Mouse (Mus musculus) monocyte, adult 2 months (primary cell): Measurements from ENCODE around the gene Kcnj10.

ENCODE experiments used
- DNase-seq, 2 experiments: peaks; one replicate each; pipeline ENCODE4 v3.0.0; 2022; ENCODE audit warnings: low spot score in 2 of 2, low read depth in 1 of 2

The Kcnj10 gene

GRCm38 (mm10) chr1:172311921-172312767, 28.9 kb upstream of the Kcnj10 start:
- DNase-seq: peak in 1 of 2 experiments; percentile 54

GRCm38 (mm10) chr1:172312768-172313561, 28.0 kb upstream of the Kcnj10 start:
- no peak for DNase-seq

DNA sequence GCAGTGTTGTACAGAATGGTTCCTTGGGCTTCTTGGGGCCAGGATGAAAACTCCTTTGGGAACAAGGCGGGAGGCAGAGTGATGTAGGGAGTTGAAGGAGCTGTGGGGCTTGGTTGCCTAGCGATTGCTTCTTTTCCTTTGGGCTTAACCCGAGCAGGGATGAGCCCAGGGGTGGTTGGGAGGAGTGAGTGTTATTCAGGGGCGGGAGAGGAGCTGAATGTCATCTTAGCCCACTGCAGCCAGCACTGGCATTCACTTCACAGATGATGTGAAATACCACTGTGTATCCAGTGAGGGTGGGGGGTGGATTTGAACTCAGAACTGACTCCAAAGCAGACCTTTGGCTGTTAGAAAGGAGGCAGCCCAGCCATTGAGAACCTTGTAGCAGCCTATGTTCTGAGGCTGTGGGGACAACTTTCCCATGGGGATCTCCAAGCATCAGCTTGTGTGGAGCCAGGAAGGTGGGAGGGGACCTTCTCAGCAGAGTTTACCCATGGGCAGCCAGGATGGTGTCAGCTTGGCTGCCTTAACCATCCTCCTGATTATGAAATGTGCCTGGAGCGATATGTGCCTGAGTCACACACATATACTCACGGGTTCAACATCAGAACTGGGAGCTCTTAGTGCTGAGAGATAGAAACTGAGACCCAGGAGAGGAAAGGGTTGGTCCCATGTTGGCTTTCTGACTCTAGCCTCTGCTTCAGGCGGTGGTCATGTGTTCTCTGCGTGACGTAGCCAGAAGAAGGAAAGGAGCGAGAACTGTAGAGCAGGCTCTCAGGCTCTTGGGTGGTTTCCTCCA, 27.2 kb upstream of the Kcnj10 start:
- no peak for DNase-seq

DNA sequence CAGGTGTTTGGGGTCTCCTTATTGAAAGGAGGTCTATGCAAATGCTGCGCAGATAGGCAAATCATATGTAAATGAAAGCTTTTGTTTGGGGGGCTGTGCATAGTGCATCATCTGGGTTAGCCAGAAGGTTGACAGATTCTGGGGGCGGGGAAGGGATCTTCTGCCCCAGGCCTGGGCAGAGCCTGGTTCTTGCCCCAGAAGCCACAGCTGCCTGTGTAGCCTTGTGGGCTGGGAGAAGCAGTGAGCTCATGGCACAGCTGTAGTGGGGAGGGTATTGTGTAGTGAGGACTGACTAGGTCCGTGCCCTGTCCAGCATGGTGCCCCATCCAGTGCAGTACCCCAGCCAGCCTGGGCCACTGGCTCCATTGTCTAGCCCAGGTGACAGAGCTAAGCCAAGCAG, 26.1 kb upstream of the Kcnj10 start:
- no peak for DNase-seq

DNA sequence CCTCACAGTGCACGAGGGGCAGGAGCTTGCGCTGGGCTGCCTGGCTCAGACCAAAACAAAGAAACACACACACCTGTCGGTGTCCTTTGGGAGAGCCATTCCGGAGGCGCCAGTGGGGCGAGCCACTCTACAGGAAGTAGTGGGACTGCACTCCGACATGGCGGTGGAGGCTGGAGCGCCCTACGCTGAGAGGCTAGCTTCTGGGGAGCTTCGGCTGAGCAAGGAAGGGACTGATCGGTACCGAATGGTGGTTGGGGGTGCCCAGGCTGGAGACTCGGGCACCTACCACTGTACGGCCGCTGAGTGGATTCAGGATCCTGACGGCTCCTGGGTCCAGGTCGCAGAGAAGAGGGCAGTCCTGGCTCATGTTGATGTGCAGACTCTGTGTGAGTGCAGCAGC, 23.6 kb upstream of the Kcnj10 start:
- no peak for DNase-seq

DNA sequence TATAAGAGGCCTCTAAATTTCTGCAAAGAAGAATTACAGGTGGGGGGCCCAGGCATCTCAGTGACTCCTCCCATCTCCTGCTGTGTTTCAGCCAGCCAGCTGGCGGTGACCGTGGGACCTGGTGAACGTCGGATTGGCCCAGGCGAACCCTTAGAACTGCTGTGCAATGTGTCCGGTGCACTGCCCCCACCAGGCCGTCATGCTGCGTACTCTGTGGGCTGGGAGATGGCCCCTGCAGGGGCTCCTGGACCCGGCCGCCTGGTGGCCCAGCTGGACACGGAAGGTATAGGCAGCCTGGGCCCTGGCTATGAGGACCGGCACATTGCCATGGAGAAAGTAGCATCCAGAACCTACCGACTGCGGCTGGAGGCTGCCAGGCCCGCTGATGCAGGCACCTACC, 23.1 kb upstream of the Kcnj10 start:
- DNase-seq: no peak

- DNase-seq: no peak
These were observed 22.5 kb upstream of the Kcnj10 start for GRCm38 (mm10) chr1:172318424-172319035.

GRCm38 (mm10) chr1:172319346-172319745, 21.7 kb upstream of the Kcnj10 start:
- no peak for DNase-seq

- DNase-seq: no peak
These were observed 21.0 kb upstream of the Kcnj10 start for GRCm38 (mm10) chr1:172319921-172320411.

DNA sequence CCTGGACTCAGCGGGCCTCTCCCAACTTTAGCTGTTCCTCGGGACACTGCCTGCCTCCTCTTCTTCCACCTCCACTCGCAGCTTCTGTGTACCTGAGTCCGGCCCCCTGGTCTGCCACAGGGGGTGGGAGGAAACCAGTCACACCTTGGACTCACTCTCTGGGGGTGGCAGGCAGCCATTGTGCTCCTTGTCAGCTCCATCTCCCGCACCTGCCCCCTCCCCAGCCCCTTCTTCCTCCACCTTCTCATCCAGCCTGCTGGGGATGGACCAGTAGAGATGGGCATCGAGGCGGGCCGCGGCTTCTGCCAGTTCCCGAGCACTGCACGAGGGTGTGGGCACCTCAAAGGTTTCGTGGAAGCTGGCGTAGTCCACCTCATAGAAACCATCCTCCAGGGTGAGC, 18.3 kb upstream of the Kcnj10 start:
- DNase-seq: no peak

DNA sequence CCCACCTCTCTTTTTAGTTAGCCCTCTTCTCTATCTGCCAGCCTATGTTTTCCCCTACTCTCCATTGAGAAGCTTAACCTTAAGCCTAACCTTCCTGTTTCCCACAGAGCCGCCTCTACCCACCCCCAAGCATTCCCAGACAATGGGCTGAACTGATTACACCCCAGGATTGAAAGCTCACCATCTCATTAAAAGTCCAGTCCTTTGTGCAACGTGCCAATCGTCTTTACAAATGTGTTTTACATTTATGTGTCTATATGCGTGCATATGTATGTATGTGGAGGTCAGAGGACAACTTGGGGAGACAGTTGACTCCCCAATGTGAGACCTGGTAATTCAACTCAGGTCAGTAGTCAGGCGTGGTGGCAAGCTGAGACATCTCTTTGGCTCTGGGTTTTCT, 17.7 kb upstream of the Kcnj10 start:
- no peak for DNase-seq

- DNase-seq: no peak
These were observed 17.1 kb upstream of the Kcnj10 start for GRCm38 (mm10) chr1:172323801-172324359.

- DNase-seq: peak in 1 of 2 experiments; percentile 59
These were observed 16.3 kb upstream of the Kcnj10 start for GRCm38 (mm10) chr1:172324725-172325124.

DNA sequence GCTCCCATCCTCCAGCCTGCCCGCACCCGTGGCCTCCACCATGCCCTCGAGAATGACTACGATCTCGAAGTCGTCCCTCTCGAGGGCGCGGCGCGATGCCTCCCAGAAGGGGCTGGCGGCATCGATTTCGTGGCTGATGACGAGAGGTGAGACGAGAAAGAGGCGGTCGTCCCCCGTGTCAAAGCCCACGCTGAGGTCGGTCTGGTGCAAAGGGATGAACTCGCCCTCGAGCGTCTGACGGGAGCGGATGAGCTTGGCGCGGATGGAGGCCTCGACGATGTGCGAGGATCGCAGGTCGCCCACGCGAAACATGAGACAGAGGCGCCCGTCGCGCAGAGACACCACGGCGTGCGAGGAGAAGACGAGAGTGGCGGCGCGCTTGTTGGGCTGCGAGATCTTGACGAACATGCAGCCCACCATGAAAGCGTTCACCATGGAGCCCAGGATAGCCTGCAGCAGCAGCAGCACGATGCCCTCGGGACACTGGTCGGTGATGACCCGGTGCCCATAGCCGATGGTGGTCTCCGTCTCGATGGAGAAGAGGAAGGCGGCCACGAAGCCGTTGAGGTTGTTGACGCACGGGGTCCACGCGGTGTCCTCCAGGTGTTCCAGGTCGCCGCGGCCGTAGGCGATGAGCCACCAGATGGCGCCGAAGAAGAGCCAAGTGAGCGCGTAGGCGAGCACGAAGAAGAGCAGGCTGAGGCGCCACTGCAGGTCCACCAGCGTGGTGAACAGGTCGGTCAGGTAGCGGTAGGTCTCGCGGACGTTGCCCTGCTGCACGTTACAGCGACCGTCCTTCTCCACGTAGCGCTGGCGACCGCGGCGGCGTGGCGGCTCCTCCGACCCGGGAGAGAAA, 15.1 kb upstream of the Kcnj10 start:
- no peak for DNase-seq

DNA sequence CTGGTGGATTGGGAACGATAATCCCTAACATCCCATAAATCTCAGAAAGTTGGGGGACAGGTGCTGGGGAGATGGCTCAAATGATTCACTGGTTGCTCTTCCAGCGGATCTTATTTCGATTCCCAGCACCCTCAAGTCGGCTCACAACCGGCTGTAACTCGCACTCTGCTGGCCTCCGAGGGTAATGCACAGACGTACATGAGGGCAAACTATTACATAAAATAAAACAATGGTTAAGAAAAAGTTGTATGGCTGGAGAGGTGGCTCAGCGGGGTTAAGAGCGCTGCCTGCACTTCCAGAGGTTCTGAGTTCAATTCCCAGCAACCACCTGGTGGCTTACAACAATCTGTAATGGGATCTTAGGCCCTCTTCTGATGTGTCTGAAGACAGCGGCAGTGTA, 14.3 kb upstream of the Kcnj10 start:
- no peak for DNase-seq

- no peak for DNase-seq
These were observed 13.6 kb upstream of the Kcnj10 start for GRCm38 (mm10) chr1:172327206-172328001.

GRCm38 (mm10) chr1:172328041-172328440, 13.0 kb upstream of the Kcnj10 start:
- DNase-seq: no peak

DNA sequence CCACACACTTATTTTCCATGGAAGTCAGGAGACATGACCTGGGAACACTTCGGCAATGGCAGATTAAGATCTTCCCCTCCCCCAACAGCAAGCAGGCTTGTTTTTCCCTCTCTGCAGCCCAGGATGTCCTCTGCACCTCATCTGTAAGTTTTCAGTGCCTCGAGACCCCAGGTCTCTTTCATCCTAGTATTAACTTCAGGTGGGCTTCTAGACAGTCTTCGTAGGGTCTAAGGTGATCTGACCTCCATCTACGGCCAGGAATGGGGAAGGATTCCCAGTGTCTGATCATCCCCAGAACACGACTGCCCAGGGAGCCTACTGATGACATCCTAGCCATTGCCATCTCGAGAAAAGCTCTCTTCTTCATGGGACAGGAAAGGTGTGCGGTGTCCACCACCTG, 12.5 kb upstream of the Kcnj10 start:
- DNase-seq: no peak

GRCm38 (mm10) chr1:172329131-172329530, 11.9 kb upstream of the Kcnj10 start, which contains the start of gene Kcnj9:
Gene Kcnj9, minus strand, starts transcription at chr1:172329318.
- no peak for DNase-seq
